Mouse (Mus musculus) MN1 (cell line): ENCODE results near the gene Vmn1r131.
"Not testable (repeated sequence)": the region's sequence is repeated elsewhere in the genome, so short reads cannot be mapped to it uniquely, and the experiment has no call there.

Source experiments
- DNase-seq: peaks from one replicate; pipeline ENCODE4 v3.0.0-alpha.2; 2016; ENCODE audit warnings: low spot score

The Vmn1r131 gene

GRCm38 (mm10) chr7:21545990-21546389, at the start of gene Vmn1r131:
Gene Vmn1r131, minus strand, starts transcription at chr7:21546090.
- not testable (repeated sequence) for DNase-seq

DNA sequence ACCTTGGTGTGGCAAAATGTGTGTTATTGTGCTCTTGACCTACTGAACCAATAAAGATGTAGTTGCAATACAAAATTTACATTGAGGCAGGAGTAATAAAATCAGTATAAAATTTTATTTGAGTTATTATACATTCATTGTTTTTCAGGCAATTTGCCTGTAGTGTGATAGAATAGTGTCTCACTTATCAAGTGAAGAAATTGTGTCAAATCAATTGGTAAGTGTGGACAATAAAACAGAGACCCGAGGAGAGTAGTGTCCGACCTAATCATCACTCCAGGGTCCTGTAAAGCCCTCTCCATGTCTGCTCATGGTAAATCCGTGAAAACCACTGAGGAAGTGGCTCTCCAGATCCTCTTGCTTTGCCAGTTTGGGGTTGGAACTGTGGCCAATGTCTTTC, 34.4 kb downstream of the Vmn1r131 start, which contains the start of gene Vmn1r130:
Gene Vmn1r130, plus strand, starts transcription at position 301 of the 400 bp plus-strand sequence.
- not testable (repeated sequence) for DNase-seq
